Mouse (Mus musculus) olfactory bulb, adult 2 months (tissue): ENCODE results near the gene Arhgap24. TPM values are rescaled to one million over a fixed set of nuclear protein-coding genes. Genes with fewer than 3 reads are reported as not detected.

ENCODE experiments used
- H3K27ac ChIP-seq: fragments of 200-500 bp; 2 replicates; pipeline ENCODE4 v1.5.1; 2012; ENCODE audit warnings: low read depth, low read length; ENCODE audit not compliant: insufficient read depth
- H3K4me1 ChIP-seq: fragments of 200-500 bp; 2 replicates; pipeline ENCODE4 v1.6.1; 2012; ENCODE audit warnings: low read length; ENCODE audit not compliant: control insufficient read depth, insufficient read depth
- H3K4me3 ChIP-seq: fragments of 200-500 bp; 2 replicates; pipeline ENCODE4 v1.5.1; 2012; ENCODE audit warnings: mild to moderate bottlenecking, low read depth, low read length, moderate library complexity; ENCODE audit not compliant: insufficient read depth
- CTCF ChIP-seq: fragments of 200-500 bp; IDR thresholded peaks from 2 replicates; pipeline ENCODE4 v1.5.1; 2012; ENCODE audit warnings: low read depth, mild to moderate bottlenecking, low read length, moderate library complexity; ENCODE audit not compliant: insufficient read depth
- POLR2A ChIP-seq: fragments of 200-500 bp; IDR thresholded peaks from 2 replicates; pipeline ENCODE4 v1.6.1; 2012; ENCODE audit warnings: mild to moderate bottlenecking, low read depth, low read length, moderate library complexity; ENCODE audit not compliant: insufficient read depth
- WGBS: fragments of 180-500 bp; shearing (Covaris S2); methylation state at CpG from one replicate; pipeline ENCODE4 v1.1.7; 2018; 5-methylcytosine and 5-hydroxymethylcytosine counted together
- polyA plus RNA-seq: library from polyadenylated mRNA; stranded (reverse); fragments of >200 nt; gene quantifications from 2 replicates; pipeline ENCODE4 v1.2.4, GENCODE M21; 2012; ENCODE audit warnings: low replicate concordance; ENCODE audit not compliant: missing spikeins, insufficient read depth, insufficient read length

Gene Arhgap24
- not detected in 2 replicates for polyA plus RNA-seq

DNA sequence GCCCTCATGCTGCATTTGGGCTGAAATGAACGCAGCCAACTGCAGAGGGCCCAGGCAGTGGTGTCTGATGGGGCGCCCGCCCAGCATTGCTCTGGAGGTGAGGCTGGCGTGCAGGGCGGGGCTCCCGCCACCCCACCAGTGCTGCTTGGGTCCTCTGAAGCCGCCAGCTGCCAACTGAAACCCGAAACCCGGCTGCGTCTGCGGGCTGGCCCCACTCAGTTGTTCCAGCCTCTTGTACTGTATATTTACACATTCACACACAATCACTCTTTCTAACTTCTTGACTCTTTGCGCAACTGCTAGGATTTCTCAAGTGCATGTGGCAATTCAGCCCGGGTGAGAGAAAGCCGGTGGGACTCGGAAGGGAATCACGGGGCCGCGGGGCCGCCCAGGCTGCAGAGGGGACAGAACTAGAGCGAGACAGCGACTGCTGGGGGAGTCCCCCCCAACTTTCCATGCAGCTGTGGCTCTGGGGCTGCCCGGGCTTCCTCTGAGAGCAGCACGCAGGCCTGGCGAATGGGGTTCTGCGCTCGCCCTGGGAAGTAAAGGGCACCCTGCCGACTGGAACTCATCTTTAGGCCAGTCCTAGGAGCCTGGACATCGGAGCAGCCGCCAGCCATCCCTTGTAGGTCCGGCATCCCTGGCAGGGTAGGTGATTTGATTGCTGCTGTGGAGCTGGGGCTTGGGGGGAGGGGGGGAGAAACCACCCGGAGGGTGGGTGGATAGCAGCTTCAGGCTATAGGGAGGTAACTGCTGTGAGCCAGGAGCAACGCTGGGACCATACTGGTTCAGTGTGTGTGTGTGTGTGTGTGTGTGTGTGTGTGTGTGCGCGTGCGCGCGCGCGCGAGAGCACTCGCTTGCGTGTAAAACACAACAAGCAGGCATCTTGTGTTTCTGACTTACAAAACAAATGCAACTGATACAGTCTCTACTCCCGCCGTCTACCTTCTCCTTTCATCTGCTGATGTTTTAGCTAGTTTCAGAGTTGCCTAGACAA lies at the start of gene Arhgap24:
TSS of gene Arhgap24 (plus strand) at position 177 of the 997 bp plus-strand sequence.
- TF ChIP-seq CTCF (no peak), POLR2A (no peak)
- H3K27ac ChIP-seq: no peak within 1 kb of the TSS
- peaks cover 11% of the 10 kb centered on the region for H3K4me1 ChIP-seq
- 2% methylated on average over 44 of the region's 44 CpGs for WGBS
- H3K4me3 ChIP-seq: peak within 1 kb of the TSS; percentile 44

DNA sequence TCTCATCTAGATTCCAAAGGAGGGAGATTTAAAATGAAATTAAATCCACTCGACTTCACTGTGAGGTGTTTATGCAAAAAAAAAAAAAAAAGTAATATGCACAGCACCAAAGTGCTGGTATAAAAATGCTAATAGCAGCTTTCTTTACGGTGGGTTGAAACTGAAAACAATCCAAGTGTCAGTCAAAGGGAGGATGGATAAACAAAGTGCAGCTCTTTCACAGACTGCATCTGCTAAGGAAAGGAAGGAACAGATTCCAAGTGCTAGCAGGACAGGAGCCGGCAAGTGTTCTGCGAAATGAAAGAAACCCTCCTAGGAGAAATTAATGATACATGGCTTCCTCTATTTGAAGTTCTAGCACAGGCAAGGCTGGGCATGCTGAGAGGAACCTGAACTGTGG lies 47.0 kb upstream of the Arhgap24 start:
- 11% methylated on average over 4 of the region's 4 CpGs for WGBS
- TF ChIP-seq POLR2A: no peak
- TF ChIP-seq CTCF: no peak
- Histone ChIP-seq H3K4me3 (no peak overlapping the region), H3K4me1 (no peaks in the 10 kb centered on the region), H3K27ac (no peak overlapping the region)

DNA sequence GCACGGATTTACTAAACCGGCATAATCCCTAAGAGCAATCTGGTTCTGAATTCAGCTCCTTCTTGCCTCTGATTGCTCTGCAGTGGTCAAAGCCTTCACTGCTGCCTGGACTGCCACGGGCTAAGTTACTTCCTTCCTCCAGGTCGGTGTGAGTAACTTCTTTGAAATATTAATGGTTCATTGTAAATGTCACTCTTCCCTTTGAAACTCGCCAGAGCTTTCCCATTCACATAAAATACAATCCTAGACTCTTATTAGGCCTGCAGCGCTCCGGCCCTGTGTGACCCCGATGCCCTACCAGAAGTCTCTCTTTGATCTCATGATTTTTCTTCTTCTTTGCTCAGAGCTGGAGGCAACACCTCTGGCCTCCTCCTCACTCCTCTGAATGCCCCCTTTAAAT lies 44.6 kb upstream of the Arhgap24 start:
- Histone ChIP-seq H3K4me3 (no peak overlapping the region), H3K4me1 (no peaks in the 10 kb centered on the region), H3K27ac (no peak overlapping the region)
- 83% methylated on average over 8 of the region's 8 CpGs for WGBS
- TF ChIP-seq CTCF (no peak), POLR2A (no peak)

DNA sequence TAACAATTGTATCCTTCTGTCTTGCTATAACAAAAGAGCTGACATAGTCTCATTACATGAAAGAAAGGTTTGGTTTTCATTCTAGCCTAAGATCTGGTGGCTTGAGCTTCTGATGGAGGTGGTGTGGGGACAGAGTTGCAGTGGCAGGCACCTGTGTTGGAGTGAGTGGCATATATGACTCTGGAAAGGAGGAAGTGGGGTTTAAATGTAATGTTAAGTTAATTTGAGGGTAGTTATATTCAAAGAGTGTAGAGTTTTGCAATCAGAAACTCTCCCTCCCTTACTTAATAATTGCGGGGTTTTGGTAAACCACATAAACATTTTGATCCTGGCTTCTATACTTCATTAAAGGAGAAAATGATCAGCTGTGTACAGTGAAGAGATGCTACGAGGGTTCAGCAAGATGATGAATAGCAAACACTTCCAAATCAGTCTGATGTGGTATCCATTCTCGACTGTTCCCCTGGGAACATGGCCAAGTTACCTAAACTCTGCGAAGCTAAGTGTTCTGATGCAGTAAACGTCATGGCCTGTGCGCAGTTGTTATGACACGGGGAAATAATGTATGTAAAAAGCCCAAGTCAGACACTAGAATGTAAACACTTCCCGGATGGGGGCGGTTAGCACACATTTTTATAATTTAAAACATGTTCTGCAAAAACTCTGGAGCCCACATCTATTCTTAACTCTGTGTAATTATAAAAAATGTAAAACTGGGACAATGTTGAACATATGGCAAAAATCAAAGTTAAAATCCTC lies 41.9 kb upstream of the Arhgap24 start:
- 79% methylated on average over 9 of the region's 9 CpGs for WGBS
- TF ChIP-seq CTCF (no peak), POLR2A (no peak)

DNA sequence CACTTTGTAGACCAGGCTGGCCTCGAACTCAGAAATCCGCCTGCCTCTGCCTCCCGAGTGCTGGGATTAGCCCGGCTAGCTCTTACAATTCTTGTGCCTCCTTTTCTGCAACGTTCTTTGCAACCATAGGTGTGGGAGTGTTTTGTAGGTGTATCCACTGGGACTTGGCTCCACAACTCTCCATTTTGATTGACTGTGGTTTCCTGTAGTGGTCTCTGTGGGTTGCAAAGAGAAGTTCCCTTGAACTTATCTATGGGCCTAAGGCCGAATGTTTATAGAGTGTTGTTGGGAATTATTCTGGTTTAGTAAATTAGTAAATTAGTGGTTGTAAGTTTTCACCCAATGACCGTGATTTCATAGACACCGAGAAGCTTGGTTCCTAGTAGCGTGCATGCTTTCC lies 33.8 kb upstream of the Arhgap24 start:
- Histone ChIP-seq H3K4me1 (no peaks in the 10 kb centered on the region), H3K27ac (no peak overlapping the region), H3K4me3 (no peak overlapping the region)
- WGBS: 93% methylated on average over 9 of the region's 9 CpGs
- TF ChIP-seq CTCF (no peak), POLR2A (no peak)

More for the DNA sequence above, 41.9 kb upstream of the Arhgap24 start:
- H3K27ac ChIP-seq: no peak overlapping the region
- no peak overlapping the region for H3K4me3 ChIP-seq
- H3K4me1 ChIP-seq: no peaks in the 10 kb centered on the region

DNA sequence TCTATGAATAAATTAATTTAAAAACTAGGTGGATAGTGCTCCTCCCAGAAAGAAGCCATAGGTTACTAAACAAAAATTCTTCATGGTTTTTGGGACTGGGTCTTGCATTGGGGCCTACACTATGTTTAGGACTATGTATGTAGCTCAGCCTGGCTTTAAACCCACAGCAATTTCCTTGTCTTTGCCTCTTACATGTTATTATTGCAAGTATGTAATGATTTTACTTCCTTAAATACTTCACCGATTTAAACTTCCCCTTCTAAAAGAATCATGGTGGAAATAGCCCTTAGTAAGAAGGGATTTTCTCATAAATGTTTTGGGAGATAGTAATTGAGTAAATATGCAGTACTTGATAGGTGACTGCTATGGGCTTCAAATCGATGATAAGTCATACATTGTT lies 30.3 kb upstream of the Arhgap24 start:
- WGBS: 95% methylated on average over 2 of the region's 2 CpGs
- TF ChIP-seq CTCF (no peak), POLR2A (no peak)
- Histone ChIP-seq H3K27ac (no peak overlapping the region), H3K4me3 (no peak overlapping the region), H3K4me1 (no peaks in the 10 kb centered on the region)

DNA sequence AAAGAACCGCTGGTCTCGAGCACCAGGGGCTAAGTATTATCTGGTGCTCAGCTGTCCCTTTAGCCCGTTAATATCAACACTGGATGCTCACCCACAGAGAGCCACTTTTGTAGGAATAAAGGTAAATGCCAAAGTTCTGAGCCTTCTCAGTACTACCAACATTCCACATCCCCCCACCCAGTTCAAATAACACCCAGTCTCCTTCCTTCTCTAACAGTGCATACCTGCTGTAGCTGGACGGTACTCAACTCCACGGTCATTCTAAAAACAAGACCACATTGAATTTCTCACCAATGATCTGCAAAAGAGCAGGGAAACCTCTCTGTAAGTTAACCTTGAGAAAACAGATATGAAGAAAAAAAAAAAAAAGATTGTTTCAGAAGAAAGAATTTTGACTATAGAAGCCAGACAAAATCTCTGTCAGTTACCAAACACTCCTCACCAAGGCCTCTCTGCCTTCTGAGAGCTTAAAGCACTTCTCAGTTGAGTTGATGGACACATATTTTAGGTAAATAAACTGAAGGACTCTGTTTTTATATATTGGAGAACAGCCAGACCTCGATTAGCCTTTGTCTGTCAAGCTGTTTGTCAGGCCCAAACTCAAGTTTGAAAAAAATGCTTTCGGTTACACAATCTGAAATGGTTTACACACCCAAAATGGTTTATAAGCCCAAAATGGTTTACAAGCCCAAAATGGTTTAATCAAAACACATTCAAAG lies 29.0 kb upstream of the Arhgap24 start:
- no peaks in the 10 kb centered on the region for H3K4me1 ChIP-seq
- WGBS: 82% methylated on average over 7 of the region's 7 CpGs
- H3K27ac ChIP-seq: no peak overlapping the region
- no peak overlapping the region for H3K4me3 ChIP-seq
- no peak for TF ChIP-seq CTCF
- no peak for TF ChIP-seq POLR2A

DNA sequence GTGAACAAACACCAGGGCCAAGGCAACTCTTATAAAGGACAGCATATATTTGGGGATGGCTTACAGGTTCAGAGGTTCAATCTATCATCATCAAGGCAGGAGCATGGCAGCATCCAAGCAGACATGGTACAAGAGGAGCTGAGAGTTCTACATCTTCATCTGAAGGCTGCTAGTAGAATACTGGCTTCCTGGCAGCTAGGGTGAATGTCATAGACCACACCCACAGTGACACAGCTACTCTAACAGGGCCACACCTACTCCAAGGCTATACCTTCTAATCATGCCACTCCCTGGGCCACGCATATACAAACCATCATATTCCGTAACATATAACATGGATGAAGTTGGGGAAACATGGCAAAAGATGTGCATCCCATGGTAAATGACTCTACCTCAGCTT lies 27.9 kb upstream of the Arhgap24 start:
- no peak for TF ChIP-seq CTCF
- TF ChIP-seq POLR2A: no peak
- no peaks in the 10 kb centered on the region for H3K4me1 ChIP-seq
- 93% methylated on average over 2 of the region's 2 CpGs for WGBS
- H3K4me3 ChIP-seq: no peak overlapping the region
- H3K27ac ChIP-seq: no peak overlapping the region
